Mouse (Mus musculus) CD4-positive, CD25-positive, alpha-beta regulatory T cell, adult 4 months (primary cell): Measurements from ENCODE around the gene Cib4. TPM values are rescaled to one million over a fixed set of nuclear protein-coding genes. Genes with fewer than 3 reads are reported as not detected.

Source experiments
- ATAC-seq: one replicate; pipeline ENCODE4 v1.8.0; 2017
- polyA plus RNA-seq, 2 experiments: library from polyadenylated mRNA; unstranded; fragments of 100-300 nt; shearing (Covaris generic); gene quantifications; one replicate each; pipeline ENCODE4 v1.2.1; 2017

Gene Cib4
- polyA plus RNA-seq, 2 experiments from 2014 or later = not detected

GRCm38 (mm10) chr5:30513111-30513510 is 32.5 kb downstream of the Cib4 start:
- ATAC-seq = no peak

GRCm38 (mm10) chr5:30497299-30497698 is 48.3 kb downstream of the Cib4 start:
- no peak for ATAC-seq

GRCm38 (mm10) chr5:30496821-30497220 is 48.8 kb downstream of the Cib4 start:
- no peak for ATAC-seq

DNA sequence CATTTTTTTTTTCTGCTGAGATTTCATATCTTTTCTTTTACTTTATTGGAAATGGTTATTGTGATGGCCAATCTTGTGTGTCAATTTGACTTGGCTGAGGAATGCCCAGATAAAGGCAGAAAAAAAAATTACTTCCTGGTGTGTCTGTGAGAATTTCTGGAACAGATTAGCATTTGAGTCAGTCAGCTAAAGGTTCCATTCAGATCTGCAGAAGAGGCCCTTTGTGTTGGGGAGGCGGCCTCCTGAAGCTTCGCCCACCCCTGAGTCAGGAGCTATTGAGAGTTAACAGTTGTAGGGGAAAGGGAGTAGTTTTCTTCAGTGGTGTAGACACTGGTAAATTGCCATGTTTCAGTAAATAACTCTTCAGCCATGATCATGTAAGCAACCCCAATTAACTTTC is 50.3 kb downstream of the Cib4 start:
- no peak for ATAC-seq

DNA sequence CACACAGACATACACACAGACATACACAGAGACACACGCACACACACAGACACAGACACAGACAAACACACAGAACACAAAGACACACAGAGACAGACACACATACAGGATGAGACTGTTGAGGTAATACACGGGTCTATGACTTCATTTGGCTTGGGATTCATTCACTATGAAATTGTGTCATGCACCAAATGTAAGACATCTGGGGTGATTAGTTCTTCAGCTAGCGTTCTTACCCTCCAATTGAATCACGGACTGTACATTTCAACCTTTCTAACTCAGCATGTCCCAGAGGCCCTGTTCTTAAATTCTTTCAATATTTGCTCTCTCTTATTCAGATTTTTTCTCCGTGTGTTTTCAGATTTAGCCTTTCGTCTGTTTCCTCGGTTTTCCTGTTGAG is 51.0 kb downstream of the Cib4 start:
- no peak for ATAC-seq

GRCm38 (mm10) chr5:30493723-30494122 is 51.9 kb downstream of the Cib4 start:
- no peak for ATAC-seq

DNA sequence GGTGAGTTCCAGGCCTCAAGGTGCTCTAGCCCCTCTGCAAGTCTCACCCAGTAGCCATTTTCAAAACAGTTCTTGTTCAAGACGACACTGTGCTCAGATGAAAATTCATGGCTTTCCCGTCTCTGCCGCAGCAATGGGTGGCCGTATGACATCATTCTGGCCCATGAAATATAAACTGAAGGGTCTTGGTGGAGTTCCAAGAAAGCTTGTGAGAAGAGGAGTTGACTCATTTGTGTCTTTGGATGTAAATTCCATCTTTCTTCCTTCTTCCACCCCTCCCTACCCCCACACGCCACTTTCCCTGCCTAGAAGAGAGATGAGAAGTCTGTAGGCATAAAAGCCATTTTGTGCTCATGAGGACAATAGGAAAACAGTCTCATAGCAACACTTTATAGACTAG is 54.8 kb downstream of the Cib4 start:
- no peak for ATAC-seq

- no peak for ATAC-seq
These were observed 55.4 kb downstream of the Cib4 start for GRCm38 (mm10) chr5:30490215-30490614.

- ATAC-seq = no peak
These were observed 60.5 kb downstream of the Cib4 start for GRCm38 (mm10) chr5:30485136-30485535.

- ATAC-seq = no peak
These were observed 61.0 kb downstream of the Cib4 start for GRCm38 (mm10) chr5:30484591-30484990.

DNA sequence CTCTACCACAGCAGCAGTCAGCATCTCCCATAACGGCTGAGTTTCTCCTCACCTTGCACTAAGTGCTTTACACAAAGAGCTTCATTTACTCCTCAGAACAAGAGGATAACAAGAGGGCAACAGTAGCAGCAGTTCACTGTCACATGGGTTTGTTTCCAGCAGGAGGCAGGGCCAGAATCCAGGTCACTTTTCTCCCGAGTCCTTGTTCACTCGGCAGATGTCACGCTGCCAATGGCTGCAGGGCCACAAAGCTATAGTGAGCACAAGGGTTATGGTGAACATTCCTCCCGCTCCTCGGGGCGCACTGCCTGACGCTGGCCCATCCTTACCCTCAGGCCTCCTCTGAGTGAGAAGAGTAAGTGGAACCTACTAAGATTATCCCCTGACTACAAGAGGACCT is 62.1 kb downstream of the Cib4 start:
- ATAC-seq = no peak

DNA sequence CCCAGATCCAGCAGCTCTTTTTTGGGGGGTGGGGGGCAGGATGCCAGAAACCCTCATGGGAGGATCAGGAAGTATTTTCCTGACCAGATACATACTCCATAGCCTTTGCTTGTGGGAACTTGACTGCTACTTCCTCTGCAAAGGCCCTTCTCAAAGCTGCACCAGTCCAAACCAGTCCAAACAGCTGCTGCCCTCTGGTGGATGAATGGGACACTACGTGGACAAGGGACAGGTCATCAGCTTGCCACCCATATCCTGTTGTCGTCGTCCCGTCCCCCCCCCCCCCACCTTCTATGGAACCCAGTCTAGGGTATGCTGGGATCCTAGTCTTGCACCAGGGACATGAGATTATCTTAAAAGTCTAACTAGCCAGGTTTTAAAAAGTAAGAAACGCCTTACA is 63.3 kb downstream of the Cib4 start:
- no peak for ATAC-seq

DNA sequence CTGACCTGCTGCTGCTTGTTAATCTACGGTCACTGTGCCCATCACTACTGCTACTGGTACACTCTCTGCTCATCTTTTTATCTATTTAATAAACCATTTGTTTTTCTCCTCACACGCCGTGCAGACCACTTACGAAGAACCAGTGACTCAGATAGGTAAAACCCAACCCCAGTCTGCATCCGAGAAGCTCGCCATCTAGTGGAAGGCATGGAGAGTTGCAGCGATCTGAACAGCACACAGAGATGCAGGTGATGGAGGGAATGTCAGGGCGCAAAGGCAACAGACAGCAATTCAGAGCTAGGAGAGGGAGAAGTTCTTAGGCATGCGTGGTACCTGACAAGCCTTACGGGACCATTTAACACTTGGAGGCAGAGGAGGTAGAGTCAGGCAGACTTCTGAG is 69.1 kb downstream of the Cib4 start:
- ATAC-seq = no peak

- ATAC-seq = no peak
These were observed 73.5 kb downstream of the Cib4 start for GRCm38 (mm10) chr5:30472148-30472547.

DNA sequence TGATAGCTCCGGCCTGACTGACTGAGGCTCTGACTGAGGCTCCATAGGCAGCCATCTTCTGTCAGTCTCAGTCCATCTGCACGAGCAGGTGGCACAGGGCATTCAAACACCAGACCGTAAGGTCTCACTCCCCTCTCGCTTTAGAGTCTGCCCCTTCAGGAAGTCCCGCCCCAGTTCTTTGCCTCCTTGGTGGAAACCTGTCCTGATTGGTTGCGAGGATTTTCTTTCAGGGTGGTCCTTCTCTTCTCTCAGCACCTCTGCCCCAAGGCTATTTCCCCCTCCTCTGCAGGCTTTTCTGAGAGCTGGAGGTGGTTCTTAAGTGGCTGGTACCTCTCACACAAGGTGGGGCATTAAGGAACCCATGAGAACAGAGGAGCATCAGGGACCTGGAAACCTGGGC is 75.2 kb downstream of the Cib4 start:
- ATAC-seq = no peak

GRCm38 (mm10) chr5:30466315-30466714 is 79.3 kb downstream of the Cib4 start:
- no peak for ATAC-seq

- ATAC-seq = no peak
These were observed 79.8 kb downstream of the Cib4 start, which contains the start of gene 1700001C02Rik for GRCm38 (mm10) chr5:30465861-30466260. TSS of gene 1700001C02Rik (plus strand) at chr5:30466047.

GRCm38 (mm10) chr5:30461821-30462220 is 83.8 kb downstream of the Cib4 start, which contains the start of gene Otof:
TSS of gene Otof (minus strand) at chr5:30461932.
- ATAC-seq = no peak

DNA sequence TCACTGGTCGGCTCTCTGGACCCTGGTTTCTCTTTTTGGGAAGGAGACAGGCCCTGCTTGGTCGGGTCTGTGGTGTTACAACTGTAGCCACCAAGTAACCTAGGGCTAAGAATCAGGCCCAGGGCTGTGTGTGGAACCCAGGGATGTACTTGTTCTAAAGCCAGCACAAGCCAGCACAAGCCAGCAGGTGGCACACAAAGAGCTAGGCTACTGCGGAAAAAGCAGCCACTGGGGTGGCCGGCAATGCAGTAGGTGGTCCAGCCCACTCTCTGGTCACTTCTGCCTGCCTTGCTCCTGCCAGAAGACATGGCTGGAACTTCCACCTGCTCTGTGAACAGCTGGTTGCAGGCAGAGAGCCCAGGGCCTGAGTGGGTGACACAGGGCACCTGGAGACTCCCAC is 85.5 kb downstream of the Cib4 start:
- ATAC-seq = no peak

DNA sequence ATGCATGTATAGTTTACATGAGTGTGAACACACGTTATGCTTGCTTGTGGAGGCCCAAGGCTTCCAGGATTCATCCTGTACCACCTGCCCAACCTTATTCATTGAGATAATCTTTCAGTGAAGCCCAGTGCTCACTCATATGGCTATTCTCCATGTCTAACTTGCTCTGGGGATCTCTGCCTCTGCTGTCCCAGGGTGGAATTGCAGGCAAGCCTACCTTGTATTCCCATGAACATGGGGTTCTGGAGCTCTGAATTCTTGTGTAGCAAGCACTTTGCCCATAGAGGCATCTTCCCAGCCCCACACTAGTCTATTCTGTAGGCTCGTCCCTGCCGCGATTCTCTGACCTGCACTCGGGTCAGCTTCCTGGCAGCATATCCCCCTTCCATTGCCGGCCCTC is 89.6 kb downstream of the Cib4 start:
- ATAC-seq = no peak

DNA sequence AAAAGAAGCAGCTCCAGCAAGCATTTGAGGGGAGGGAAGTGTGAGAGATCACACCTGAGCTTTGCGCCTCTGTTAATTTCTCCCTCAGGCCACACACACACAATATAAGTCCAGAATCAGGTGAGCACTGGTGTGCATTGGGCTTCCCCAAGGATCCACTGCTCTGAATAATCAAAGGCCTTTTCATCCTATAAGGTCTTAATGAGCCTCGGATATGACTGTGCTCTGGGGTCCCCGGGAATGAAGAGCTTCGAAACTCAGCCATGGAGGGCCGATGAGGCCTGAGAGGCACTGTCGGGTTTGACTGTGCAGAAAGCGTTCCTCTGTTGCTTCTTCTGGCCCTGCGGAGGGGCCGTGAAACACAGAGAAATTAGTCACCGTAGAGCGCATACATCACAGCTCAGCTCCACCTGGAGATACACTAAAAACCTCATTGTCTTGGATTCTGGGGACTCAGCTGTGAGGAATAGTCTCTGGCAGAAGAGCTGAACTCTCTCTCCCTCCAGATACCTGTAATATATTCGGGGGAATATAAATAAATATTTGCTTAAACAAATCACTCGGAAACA is 101.2 kb downstream of the Cib4 start:
- ATAC-seq = no peak

- no peak for ATAC-seq
These were observed 103.4 kb downstream of the Cib4 start for GRCm38 (mm10) chr5:30442196-30442595.

DNA sequence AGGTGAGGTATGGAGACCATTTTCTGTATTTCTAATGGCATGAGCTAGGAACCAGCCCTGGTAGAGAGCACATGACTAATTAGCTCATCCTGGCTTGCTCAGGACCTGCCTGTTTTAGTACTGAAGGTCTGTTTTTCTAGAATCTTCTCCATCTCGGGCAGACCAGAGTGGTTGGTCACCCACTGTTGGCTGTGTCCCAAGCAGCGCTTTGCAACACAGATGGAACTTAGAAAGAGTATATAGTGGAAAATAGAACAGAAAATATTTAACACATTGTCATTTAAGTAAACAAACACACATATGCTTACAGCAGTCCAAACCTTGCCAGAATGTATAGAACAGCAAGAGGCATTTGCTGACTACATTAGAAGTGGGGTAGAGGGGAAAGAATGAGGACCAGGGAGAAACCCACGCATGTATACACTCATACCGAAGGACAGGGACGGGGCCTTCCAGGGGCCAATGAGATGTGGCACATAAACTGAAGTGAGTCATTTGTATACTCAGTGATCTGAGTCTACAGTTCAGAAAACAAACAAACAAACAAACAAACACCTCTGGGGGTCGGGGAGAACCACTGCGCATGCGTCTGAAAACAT is 105.2 kb downstream of the Cib4 start:
- ATAC-seq = no peak

GRCm38 (mm10) chr5:30438931-30439330 is 106.7 kb downstream of the Cib4 start:
- ATAC-seq = no peak
